Mouse (Mus musculus): ENCODE results near the gene Prkce.

DNA sequence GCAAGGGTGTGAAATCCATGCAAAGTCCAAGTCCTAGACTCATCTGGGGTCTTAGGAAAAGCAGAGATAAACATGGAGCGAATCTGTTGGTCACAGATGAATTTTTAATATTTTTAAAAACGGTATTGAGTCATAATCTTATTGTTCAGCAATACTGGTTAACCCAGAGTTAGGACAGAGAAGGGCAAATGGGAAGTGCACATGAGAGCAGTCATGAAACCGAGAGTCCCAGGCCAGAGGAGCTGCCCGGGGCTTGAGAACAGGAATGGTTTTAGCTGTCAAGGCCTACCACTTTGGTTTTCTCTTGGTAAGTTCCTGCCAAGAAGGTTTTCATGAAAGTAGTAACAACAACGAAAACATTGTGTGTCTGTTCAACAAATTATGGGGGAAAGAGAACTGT lies 76.8 kb downstream of the Prkce start:
- TF ChIP-seq HCFC1 (IDR thresholded peaks at IDR 0.05; ENCODE audit: borderline replicate concordance, insufficient read depth, low read length): no peak
- TF ChIP-seq ZC3H11A (IDR thresholded peaks at IDR 0.05; ENCODE audit: borderline replicate concordance, low read depth, low read length): no peak
- TF ChIP-seq MAFK (IDR thresholded peaks at IDR 0.05; ENCODE audit: insufficient read depth, low read depth, low read length): no peak
- no peak for TF ChIP-seq ZNF384 (IDR thresholded peaks at IDR 0.05; ENCODE audit: low read depth, low read length)
